Comparison of ENCODE assay signal across 21 mouse cellular contexts in genomic region chr6:104674249-104674648, GRCm38 (mm10).
"Had no signal": no experiment of that assay in that cellular context is flagged by ENCODE, and none has a peak within 500 bp of the region (broad histone marks: within the 10 kb centered on the region; RNA-seq: fewer than 3 reads in every experiment).

No protein-coding gene starts in this region.

- ATAC-seq: forebrain, embryonic 13.5 days; forebrain, embryonic 14.5 days; forebrain, embryonic 15.5 days; forebrain, embryonic 16.5 days; forebrain, postnatal 0 days had no signal

- DNase-seq: cerebellum, adult 2 months; cerebellum, adult 9-10 months; cerebellum, adult 9-11 months; cerebellum, postnatal 10 days; cerebellum, postnatal 14 days; cerebellum, postnatal 25 days; cerebellum, postnatal 36 days; embryo, embryonic 11 days; forebrain, postnatal 0 days; gastrocnemius, adult 2 months; gastrocnemius, postnatal 10 days; gastrocnemius, postnatal 14 days; gastrocnemius, postnatal 25 days; gastrocnemius, postnatal 36 days; heart, adult 11 months; heart, adult 18-20 months; heart, adult 2 months had no signal
